Mouse (Mus musculus) kidney, postnatal 14 days (tissue): ENCODE measurements around the gene Olfr156.
"Not testable (repeated sequence)": the region's sequence is repeated elsewhere in the genome, so short reads cannot be mapped to it uniquely, and the experiment has no call there.

Source experiments
- DNase-seq: peaks from one replicate; pipeline ENCODE4 v3.0.0; 2022; ENCODE audit warnings: mixed read lengths

Olfr156 gene

GRCm38 (mm10) chr4:43823845-43824337, at the start of gene Olfr156:
TSS of gene Olfr156 (minus strand) at chr4:43823895.
- peak; percentile 41 for DNase-seq

GRCm38 (mm10) chr4:43869821-43870220, 46.1 kb upstream of the Olfr156 start:
- DNase-seq: no peak

- no peak for DNase-seq
Measured at GRCm38 (mm10) chr4:43863298-43863697, 39.6 kb upstream of the Olfr156 start.

GRCm38 (mm10) chr4:43860744-43861519, 37.2 kb upstream of the Olfr156 start:
- DNase-seq: peak; percentile 73

- DNase-seq: no peak
Measured at GRCm38 (mm10) chr4:43859886-43860285, 36.2 kb upstream of the Olfr156 start.

- DNase-seq: no peak
Measured at GRCm38 (mm10) chr4:43854101-43854500, 30.4 kb upstream of the Olfr156 start.

GRCm38 (mm10) chr4:43851265-43851664, 27.6 kb upstream of the Olfr156 start, which contains the start of gene Olfr155:
TSS of gene Olfr155 (plus strand) at chr4:43851565.
- no peak for DNase-seq

- no peak for DNase-seq
Measured at GRCm38 (mm10) chr4:43840101-43840500, 16.4 kb upstream of the Olfr156 start, which contains the start of gene Olfr157. TSS of gene Olfr157 (minus strand) at chr4:43840201.

GRCm38 (mm10) chr4:43838326-43838725, 14.6 kb upstream of the Olfr156 start:
- no peak for DNase-seq

GRCm38 (mm10) chr4:43834749-43835148, 11.1 kb upstream of the Olfr156 start:
- no peak for DNase-seq

GRCm38 (mm10) chr4:43833752-43834151, 10.1 kb upstream of the Olfr156 start:
- no peak for DNase-seq

- no peak for DNase-seq
Measured at GRCm38 (mm10) chr4:43832031-43832430, 8.3 kb upstream of the Olfr156 start.

GRCm38 (mm10) chr4:43828806-43829205, 5.1 kb upstream of the Olfr156 start:
- DNase-seq: no peak

- DNase-seq: no peak
Measured at GRCm38 (mm10) chr4:43822896-43823550, 672 bp downstream of the Olfr156 start.

- no peak for DNase-seq
Measured at GRCm38 (mm10) chr4:43798936-43799335, 24.8 kb downstream of the Olfr156 start.

GRCm38 (mm10) chr4:43795844-43796243, 27.9 kb downstream of the Olfr156 start:
- DNase-seq: not testable (repeated sequence)

- no peak for DNase-seq
Measured at GRCm38 (mm10) chr4:43795296-43795695, 28.4 kb downstream of the Olfr156 start.

GRCm38 (mm10) chr4:43772304-43772703, 51.4 kb downstream of the Olfr156 start:
- no peak for DNase-seq

- no peak for DNase-seq
Measured at GRCm38 (mm10) chr4:43771626-43772025, 52.1 kb downstream of the Olfr156 start.

GRCm38 (mm10) chr4:43770909-43771308, 52.8 kb downstream of the Olfr156 start, which contains the start of gene Olfr159:
TSS of gene Olfr159 (minus strand) at chr4:43771009.
- DNase-seq: no peak
